Mouse (Mus musculus): ENCODE measurements around the gene Tigd3. TPM values are rescaled to one million over a fixed set of nuclear protein-coding genes. Genes with fewer than 3 reads are reported as not detected.

The Tigd3 gene
- total and polyA plus RNA-seq, 3 experiments: 0.90 to 2.0 (median 1.0) TPM

GRCm38 (mm10) chr19:5851481-5851971 is 42.4 kb downstream of the Tigd3 start:
- no peaks in the 10 kb centered on the region for H3K9me3 ChIP-seq (replicated peaks)
- H3K4me3 ChIP-seq (ENCODE audit: low read depth, low read length): peak overlapping the region; percentile 50; the same call in 1 of the 2 replicates
- peaks cover 63% of the 10 kb centered on the region for H3K4me1 ChIP-seq (ENCODE audit: insufficient read depth, low read depth, low read length)
- H3K36me3 ChIP-seq (replicated peaks): peaks cover 51% of the 10 kb centered on the region
- DNase-seq (ENCODE audit: low spot score): no peak
- TF ChIP-seq POLR2AphosphoS5 (IDR thresholded peaks at IDR 0.05; ENCODE audit: insufficient replicate concordance, low read depth, low read length) (no peak), TAL1 (conservative IDR thresholded peaks at IDR 0.05; ENCODE audit: low read depth, low read length) (no peak), GATA1 (IDR thresholded peaks at IDR 0.05; ENCODE audit: borderline replicate concordance, low read length) (no peak), CTCF (IDR thresholded peaks at IDR 0.05; ENCODE audit: low read depth, low read length) (no peak), GATA2 (IDR thresholded peaks at IDR 0.05; ENCODE audit: borderline replicate concordance, low read depth, low read length) (no peak)
- no peak for ATAC-seq (ENCODE audit: extremely low read depth, insufficient number of reproducible peaks, low FRiP score, poor library complexity, severe bottlenecking)
- no peaks in the 10 kb centered on the region for H3K27me3 ChIP-seq (ENCODE audit: insufficient read depth, low read length)

- Histone ChIP-seq H3K4me1 (ENCODE audit: insufficient read depth, low read depth, low read length) (peaks cover 70% of the 10 kb centered on the region), H3K27me3 (ENCODE audit: insufficient read depth, low read length) (no peaks in the 10 kb centered on the region), H3K36me3 (replicated peaks) (peaks cover 45% of the 10 kb centered on the region), H3K9me3 (replicated peaks) (no peaks in the 10 kb centered on the region), H3K4me3 (ENCODE audit: low read depth, low read length) (no peak overlapping the region)
- ATAC-seq (ENCODE audit: extremely low read depth, insufficient number of reproducible peaks, low FRiP score, poor library complexity, severe bottlenecking) (no peak), DNase-seq (ENCODE audit: low spot score) (no peak)
- TF ChIP-seq TAL1 (conservative IDR thresholded peaks at IDR 0.05; ENCODE audit: low read depth, low read length): no peak
- TF ChIP-seq GATA2 (IDR thresholded peaks at IDR 0.05; ENCODE audit: borderline replicate concordance, low read depth, low read length): no peak
- TF ChIP-seq GATA1 (IDR thresholded peaks at IDR 0.05; ENCODE audit: borderline replicate concordance, low read length): no peak
- no peak for TF ChIP-seq CTCF (IDR thresholded peaks at IDR 0.05; ENCODE audit: low read depth, low read length)
- TF ChIP-seq POLR2AphosphoS5 (IDR thresholded peaks at IDR 0.05; ENCODE audit: insufficient replicate concordance, low read depth, low read length): no peak
Observed at GRCm38 (mm10) chr19:5850860-5851259, 43.1 kb downstream of the Tigd3 start.

- Histone ChIP-seq H3K36me3 (replicated peaks) (peaks cover 36% of the 10 kb centered on the region), H3K4me1 (ENCODE audit: insufficient read depth, low read depth, low read length) (peaks cover 76% of the 10 kb centered on the region), H3K4me3 (ENCODE audit: low read depth, low read length) (peak overlapping the region; percentile 53; the same call in 1 of the 2 replicates), H3K27me3 (ENCODE audit: insufficient read depth, low read length) (no peaks in the 10 kb centered on the region), H3K9me3 (replicated peaks) (no peaks in the 10 kb centered on the region)
- TF ChIP-seq GATA1 (IDR thresholded peaks at IDR 0.05; ENCODE audit: borderline replicate concordance, low read length) (no peak), CTCF (IDR thresholded peaks at IDR 0.05; ENCODE audit: low read depth, low read length) (peak; percentile 93)
- ATAC-seq (ENCODE audit: extremely low read depth, insufficient number of reproducible peaks, low FRiP score, poor library complexity, severe bottlenecking) (no peak), DNase-seq (ENCODE audit: low spot score) (peak; percentile 76)
Observed at GRCm38 (mm10) chr19:5849843-5850527, 44.0 kb downstream of the Tigd3 start.

- Histone ChIP-seq H3K4me3 (ENCODE audit: low read depth, low read length) (peak overlapping the region; percentile 65; the same call in 1 of the 2 replicates), H3K36me3 (replicated peaks) (peaks cover 36% of the 10 kb centered on the region), H3K9me3 (replicated peaks) (no peaks in the 10 kb centered on the region), H3K27me3 (ENCODE audit: insufficient read depth, low read length) (no peaks in the 10 kb centered on the region), H3K4me1 (ENCODE audit: insufficient read depth, low read depth, low read length) (peaks cover 84% of the 10 kb centered on the region)
- no peak for ATAC-seq (ENCODE audit: extremely low read depth, insufficient number of reproducible peaks, low FRiP score, poor library complexity, severe bottlenecking)
- no peak for DNase-seq (ENCODE audit: low spot score)
- no peak for TF ChIP-seq CTCF (IDR thresholded peaks at IDR 0.05; ENCODE audit: low read depth, low read length)
- TF ChIP-seq POLR2AphosphoS5 (IDR thresholded peaks at IDR 0.05; ENCODE audit: insufficient replicate concordance, low read depth, low read length): 0 out of 2 replicates have a peak, but pooled peaks have one; percentile 21
- TF ChIP-seq GATA2 (IDR thresholded peaks at IDR 0.05; ENCODE audit: borderline replicate concordance, low read depth, low read length): no peak
Observed at GRCm38 (mm10) chr19:5848826-5849672, 44.9 kb downstream of the Tigd3 start.

- ATAC-seq (ENCODE audit: extremely low read depth, insufficient number of reproducible peaks, low FRiP score, poor library complexity, severe bottlenecking): no peak
- TF ChIP-seq GATA1 (IDR thresholded peaks at IDR 0.05; ENCODE audit: borderline replicate concordance, low read length) (no peak), TAL1 (conservative IDR thresholded peaks at IDR 0.05; ENCODE audit: low read depth, low read length) (no peak), GATA2 (IDR thresholded peaks at IDR 0.05; ENCODE audit: borderline replicate concordance, low read depth, low read length) (no peak), CTCF (IDR thresholded peaks at IDR 0.05; ENCODE audit: low read depth, low read length) (no peak), POLR2AphosphoS5 (IDR thresholded peaks at IDR 0.05; ENCODE audit: insufficient replicate concordance, low read depth, low read length) (no peak)
Observed at GRCm38 (mm10) chr19:5848032-5848825, 45.7 kb downstream of the Tigd3 start.

More at GRCm38 (mm10) chr19:5848032-5848825, 45.7 kb downstream of the Tigd3 start:
- peak; percentile 40 for DNase-seq (ENCODE audit: low spot score)
- H3K27me3 ChIP-seq (ENCODE audit: insufficient read depth, low read length): no peaks in the 10 kb centered on the region
- H3K4me3 ChIP-seq (ENCODE audit: low read depth, low read length): peak overlapping the region; percentile 65; the same call in 1 of the 2 replicates
- H3K9me3 ChIP-seq (replicated peaks): no peaks in the 10 kb centered on the region
- peaks cover 39% of the 10 kb centered on the region for H3K36me3 ChIP-seq (replicated peaks)
- H3K4me1 ChIP-seq (ENCODE audit: insufficient read depth, low read depth, low read length): peaks cover 92% of the 10 kb centered on the region
